Mouse (Mus musculus): ENCODE data around the gene Golga7b. TPM values are rescaled to one million over a fixed set of nuclear protein-coding genes. Genes with fewer than 3 reads are reported as not detected.

Golga7b gene
- total RNA-seq, 4 experiments from 2014 or later = 0.46 to 1.0 (median 0.75) TPM

- no peak for DNase-seq (ENCODE audit: low spot score)
These were observed 45.8 kb downstream of the Golga7b start for GRCm38 (mm10) chr19:42293216-42293615.

- no peak for DNase-seq (ENCODE audit: low spot score)
These were observed 55.9 kb downstream of the Golga7b start for GRCm38 (mm10) chr19:42303210-42303813.

GRCm38 (mm10) chr19:42304506-42304905 lies 57.1 kb downstream of the Golga7b start:
- DNase-seq (ENCODE audit: low spot score) = no peak

- DNase-seq (ENCODE audit: low spot score) = no peak
These were observed 58.4 kb downstream of the Golga7b start for GRCm38 (mm10) chr19:42305746-42306145.

- no peak for DNase-seq (ENCODE audit: low spot score)
These were observed 58.8 kb downstream of the Golga7b start for GRCm38 (mm10) chr19:42306202-42306601.

- DNase-seq (ENCODE audit: low spot score) = no peak
These were observed 59.6 kb downstream of the Golga7b start for GRCm38 (mm10) chr19:42307019-42307418.

GRCm38 (mm10) chr19:42308931-42309330 lies 61.6 kb downstream of the Golga7b start:
- no peak for DNase-seq (ENCODE audit: low spot score)

- DNase-seq (ENCODE audit: low spot score) = no peak
These were observed 64.0 kb downstream of the Golga7b start for GRCm38 (mm10) chr19:42311332-42311731.

GRCm38 (mm10) chr19:42312191-42312590 lies 64.8 kb downstream of the Golga7b start:
- no peak for DNase-seq (ENCODE audit: low spot score)

GRCm38 (mm10) chr19:42315070-42315679 lies 67.8 kb downstream of the Golga7b start:
- DNase-seq (ENCODE audit: low spot score) = no peak

- DNase-seq (ENCODE audit: low spot score) = peak; percentile 55
These were observed 68.5 kb downstream of the Golga7b start for GRCm38 (mm10) chr19:42315914-42316313.

- no peak for DNase-seq (ENCODE audit: low spot score)
These were observed 69.2 kb downstream of the Golga7b start for GRCm38 (mm10) chr19:42316525-42316924.

GRCm38 (mm10) chr19:42316998-42317397 lies 69.6 kb downstream of the Golga7b start:
- DNase-seq (ENCODE audit: low spot score) = no peak

- DNase-seq (ENCODE audit: low spot score) = no peak
These were observed 70.5 kb downstream of the Golga7b start for GRCm38 (mm10) chr19:42317648-42318425.

Small RNA genes lying within 50 kb of the gene (microRNA-seq; reads per million reads assigned to microRNA genes)
- gene Gm26339 = not detected
- not detected for gene Mir3085

Other genes with a start within 250 kb of the Golga7b start
- under 1 TPM in 3 of 4 experiments, not detected in 1; 0.49 to 0.63 (median 0.53) TPM for gene Ankrd2, start 211.6 kb upstream of the Golga7b start, total RNA-seq (2022)
- 1 to 10 TPM in 3 of 4 experiments, under 1 TPM in 1; 0.92 to 2.5 (median 1.5) TPM for gene Hoga1, start 202.0 kb upstream of the Golga7b start, total RNA-seq (2022)
- gene 4933411K16Rik, start 195.3 kb upstream of the Golga7b start, total RNA-seq (2022) = under 1 TPM in 2 of 4 experiments, not detected in 2; 0.22 to 0.31 TPM
- 1 to 10 TPM; 2.2 to 4.0 (median 2.4) TPM for gene Morn4, start 161.2 kb upstream of the Golga7b start, total RNA-seq (2022)
- 10 to 100 TPM; 17.7 to 23.2 (median 22.2) TPM for gene Pi4k2a, start 157.1 kb upstream of the Golga7b start, total RNA-seq (2022)
- gene Avpi1, start 118.5 kb upstream of the Golga7b start, total RNA-seq (2022) = 10 to 100 TPM; 11.1 to 16.5 (median 13.6) TPM
- gene Marveld1, start 100.2 kb upstream of the Golga7b start, total RNA-seq (2022) = 10 to 100 TPM; 19.4 to 22.3 (median 20.0) TPM
- gene Zfyve27, start 83.6 kb upstream of the Golga7b start, total RNA-seq (2022) = 10 to 100 TPM; 16.8 to 25.4 (median 21.6) TPM
- 10 to 100 TPM in 1 of 4 experiments, 1 to 10 TPM in 3; 5.6 to 11.1 (median 6.1) TPM for gene Sfrp5, start 45.3 kb upstream of the Golga7b start, total RNA-seq (2022)
- under 1 TPM in 2 of 4 experiments, not detected in 2; 0.09 to 0.60 TPM for gene Crtac1, start 184.2 kb downstream of the Golga7b start, total RNA-seq (2022)

Measured in heart, adult 8-10 months (tissue).